Mouse (Mus musculus): ENCODE data around the gene Olfr1086. TPM values are rescaled to one million over a fixed set of nuclear protein-coding genes. Genes with fewer than 3 reads are reported as not detected.

Olfr1086 gene
- total RNA-seq (2023), result not detected

GRCm38 (mm10) chr2:86679992-86680391, at the start of gene Olfr1086:
Gene Olfr1086 (minus strand): TSS chr2:86680092.

GRCm38 (mm10) chr2:86698295-86698694, 18.4 kb upstream of the Olfr1086 start, which contains the start of gene Olfr1087:
Gene Olfr1087 (minus strand): TSS chr2:86698395.

DNA sequence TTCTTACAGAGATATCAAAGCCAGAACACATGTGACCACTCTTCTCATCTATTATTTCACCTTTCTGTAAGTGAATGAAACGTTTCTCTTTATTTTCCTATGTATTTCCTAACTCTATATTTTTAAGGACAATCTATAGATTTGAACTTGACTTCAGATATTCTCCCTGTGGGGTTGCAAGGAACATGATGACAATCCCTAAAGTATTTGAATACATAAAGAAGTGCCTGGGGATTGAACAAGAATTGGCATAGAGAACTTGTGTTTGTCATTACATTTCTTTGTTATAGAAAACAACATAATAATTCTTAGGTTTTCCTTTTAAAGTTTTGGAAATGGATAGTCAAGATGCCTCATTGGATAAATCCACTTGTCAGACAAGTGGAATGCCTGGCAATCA, 18.0 kb downstream of the Olfr1086 start, which contains the start of gene Olfr1085:
Gene Olfr1085 (minus strand): TSS at position 101 of the 400 bp plus-strand sequence.

DNA sequence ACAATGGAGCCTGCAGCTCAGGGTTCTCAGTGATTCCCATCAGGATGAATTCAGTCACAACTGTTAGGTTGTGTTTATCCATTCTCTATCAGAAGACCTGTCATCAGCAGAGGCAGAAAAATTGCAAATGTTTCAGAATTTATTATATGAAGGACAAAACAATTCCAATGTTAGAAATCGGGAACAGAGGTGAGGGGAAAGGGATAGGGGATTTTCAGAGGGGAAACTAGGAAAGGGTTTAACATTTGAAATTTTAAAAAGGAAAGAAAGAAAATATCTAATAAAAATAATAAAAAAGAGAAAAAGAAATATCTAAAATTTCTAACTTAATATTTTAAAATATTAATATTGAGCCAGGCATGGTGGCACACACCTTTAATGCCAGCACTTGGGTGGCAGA, 40.3 kb downstream of the Olfr1086 start, which contains the start of gene Olfr1084:
Gene Olfr1084 (minus strand): TSS at position 101 of the 400 bp plus-strand sequence.

Other genes with a start within 250 kb of the Olfr1086 start
- not detected for gene Olfr1065, start 229.5 kb downstream of the Olfr1086 start, total RNA-seq (2023)
- gene Olfr1066, start 223.8 kb downstream of the Olfr1086 start, total RNA-seq (2023), result not detected
- gene Olfr228, start 192.7 kb downstream of the Olfr1086 start, total RNA-seq (2023), result not detected
- gene Olfr1076, start 171.6 kb downstream of the Olfr1086 start, total RNA-seq (2023), result not detected
- not detected for gene Olfr1079, start 137.6 kb downstream of the Olfr1086 start, total RNA-seq (2023)
- not detected for gene Olfr1080, start 121.9 kb downstream of the Olfr1086 start, total RNA-seq (2023)
- gene Olfr1082, start 81.1 kb downstream of the Olfr1086 start, total RNA-seq (2023), result not detected
- gene Olfr1084, start 40.4 kb downstream of the Olfr1086 start, total RNA-seq (2023), result not detected
- gene Olfr1085, start 18.1 kb downstream of the Olfr1086 start, total RNA-seq (2023), result not detected
- gene Olfr1087, start 18.3 kb upstream of the Olfr1086 start, total RNA-seq (2023), result not detected
- gene Olfr1089, start 53.6 kb upstream of the Olfr1086 start, total RNA-seq (2023), result not detected
- not detected for gene Olfr1090, start 78.9 kb upstream of the Olfr1086 start, total RNA-seq (2023)
- gene Olfr1093, start 102.4 kb upstream of the Olfr1086 start, total RNA-seq (2023), result not detected
- gene Olfr141, start 129.9 kb upstream of the Olfr1086 start, total RNA-seq (2023), result not detected
- not detected for gene Olfr1094, start 144.6 kb upstream of the Olfr1086 start, total RNA-seq (2023)
- gene Olfr1095, start 171.6 kb upstream of the Olfr1086 start, total RNA-seq (2023), result not detected
- not detected for gene Gm13723, start 194.7 kb upstream of the Olfr1086 start, total RNA-seq (2023)
- not detected for gene Olfr1097, start 212.1 kb upstream of the Olfr1086 start, total RNA-seq (2023)
- gene Olfr1098, start 244.5 kb upstream of the Olfr1086 start, total RNA-seq (2023), result not detected